Mouse (Mus musculus) embryonic facial prominence, embryonic 12.5 days (tissue): ENCODE results near the gene Emp1. TPM values are rescaled to one million over a fixed set of nuclear protein-coding genes. Genes with fewer than 3 reads are reported as not detected.

Experiments
- ATAC-seq: fragments of 200-750 bp; cut with Nextera tagmentation; 2 replicates; pipeline ENCODE4 v1.8.0; 2017; ENCODE audit not compliant: insufficient number of reproducible peaks, insufficient read depth, low FRiP score, low TSS enrichment
- H3K27ac ChIP-seq: fragments of 300-500 bp; sonication (generic); 2 replicates; pipeline ENCODE4 v1.5.1; 2016; ENCODE audit warnings: mild to moderate bottlenecking
- H3K27me3 ChIP-seq: fragments of 300-500 bp; sonication (generic); 2 replicates; pipeline ENCODE4 v1.6.1; 2016; ENCODE audit warnings: mild to moderate bottlenecking, moderate library complexity
- H3K36me3 ChIP-seq: fragments of 300-500 bp; sonication (generic); 2 replicates; pipeline ENCODE4 v1.6.1; 2016; ENCODE audit warnings: mild to moderate bottlenecking
- H3K4me1 ChIP-seq: fragments of 300-500 bp; sonication (generic); 2 replicates; pipeline ENCODE4 v1.6.1; 2016
- H3K4me2 ChIP-seq: fragments of 300-500 bp; sonication (generic); replicated peaks from 2 replicates; pipeline ENCODE4 v1.6.1; 2016; ENCODE audit warnings: mild to moderate bottlenecking, moderate library complexity
- H3K4me3 ChIP-seq: fragments of 300-500 bp; sonication (generic); 2 replicates; pipeline ENCODE4 v1.5.1; 2016; ENCODE audit warnings: mild to moderate bottlenecking
- H3K9ac ChIP-seq: fragments of 300-500 bp; sonication (generic); 2 replicates; pipeline ENCODE4 v1.6.1; 2016; ENCODE audit warnings: mild to moderate bottlenecking, moderate library complexity
- H3K9me3 ChIP-seq: fragments of 300-500 bp; sonication (generic); 2 replicates; pipeline ENCODE4 v1.6.1; 2016; ENCODE audit warnings: mild to moderate bottlenecking, moderate library complexity
- WGBS: fragments of 180-500 bp; shearing (Covaris S2); methylation state at CpG from one replicate; pipeline ENCODE4 v1.1.7; 2016; 5-methylcytosine and 5-hydroxymethylcytosine counted together
- polyA plus RNA-seq: library from polyadenylated mRNA; unstranded; fragments of >200 nt; fragmentation: Nextera tagmentation; extraction: Ambion mirVana; gene quantifications from 2 replicates; pipeline ENCODE4 v1.2.1, GENCODE M21; 2016

Emp1 gene
- polyA plus RNA-seq, 1 experiment from 2014 or later = 30.4 TPM

DNA sequence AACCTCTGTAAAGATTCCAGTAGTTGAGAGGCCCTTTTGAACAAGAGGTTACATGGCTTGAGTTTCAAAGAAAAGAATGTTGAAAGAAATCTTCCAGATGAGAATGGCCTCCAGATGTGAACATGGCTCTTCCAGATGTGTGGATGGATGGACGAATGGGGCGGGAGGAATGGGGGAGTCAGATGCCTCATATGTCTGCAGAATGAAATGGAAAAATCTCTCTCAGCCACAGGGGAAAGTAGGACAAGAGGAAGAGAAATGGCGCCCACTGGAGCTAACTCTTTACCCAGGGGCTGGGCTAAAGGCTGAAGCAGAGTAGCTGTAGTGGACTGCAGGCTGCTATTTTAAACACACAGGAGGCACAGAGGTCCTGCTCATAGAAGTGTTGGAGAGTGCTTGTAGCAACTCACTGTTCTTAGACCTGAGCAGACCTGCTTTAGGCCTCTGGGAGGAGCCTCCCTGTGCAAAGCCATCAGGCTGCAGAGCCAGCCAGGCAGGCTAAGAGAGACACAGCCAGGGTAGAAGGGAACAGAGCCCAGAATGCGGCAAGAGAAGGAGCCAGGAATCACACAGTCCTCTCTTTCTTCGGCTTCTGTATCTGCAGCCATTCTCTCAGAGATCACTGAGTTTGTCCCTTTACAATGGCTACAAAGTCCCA, 28.2 kb upstream of the Emp1 start:
- H3K4me3 ChIP-seq = no peak overlapping the region
- no peaks in the 10 kb centered on the region for H3K36me3 ChIP-seq
- H3K9me3 ChIP-seq = no peaks in the 10 kb centered on the region
- 46% methylated on average over 5 of the region's 5 CpGs for WGBS
- peak; percentile 62 for ATAC-seq
- H3K4me1 ChIP-seq = peaks cover 27% of the 10 kb centered on the region
- H3K27me3 ChIP-seq = no peaks in the 10 kb centered on the region
- no peak overlapping the region for H3K4me2 ChIP-seq
- H3K9ac ChIP-seq = no peak overlapping the region
- H3K27ac ChIP-seq = peak overlapping the region; percentile 81

DNA sequence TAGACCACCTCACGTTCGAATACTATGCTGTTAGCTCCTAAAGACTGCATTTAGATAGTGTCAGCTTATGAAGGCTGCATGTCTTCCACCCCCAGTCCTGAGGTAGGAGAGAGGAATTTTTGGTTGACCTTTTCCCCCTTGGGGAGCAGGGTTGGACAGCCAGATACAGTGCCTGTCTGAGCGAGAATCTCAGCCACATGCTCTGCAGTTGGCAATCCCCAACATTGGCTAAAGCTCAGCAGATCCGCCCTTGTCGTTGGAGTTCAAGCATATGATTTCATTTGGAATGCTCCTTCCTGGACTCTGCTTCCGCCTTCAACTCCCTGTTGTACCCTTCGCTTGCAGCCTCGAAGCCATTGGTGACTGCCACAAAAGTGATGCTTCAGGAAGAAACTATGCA, 26.0 kb upstream of the Emp1 start:
- no peak overlapping the region for H3K4me2 ChIP-seq
- H3K9me3 ChIP-seq = no peaks in the 10 kb centered on the region
- H3K27ac ChIP-seq = no peak overlapping the region
- no peak overlapping the region for H3K9ac ChIP-seq
- 86% methylated on average over 8 of the region's 8 CpGs for WGBS
- H3K4me3 ChIP-seq = no peak overlapping the region
- H3K27me3 ChIP-seq = no peaks in the 10 kb centered on the region
- no peaks in the 10 kb centered on the region for H3K36me3 ChIP-seq
- no peak for ATAC-seq
- H3K4me1 ChIP-seq = peaks cover 34% of the 10 kb centered on the region

DNA sequence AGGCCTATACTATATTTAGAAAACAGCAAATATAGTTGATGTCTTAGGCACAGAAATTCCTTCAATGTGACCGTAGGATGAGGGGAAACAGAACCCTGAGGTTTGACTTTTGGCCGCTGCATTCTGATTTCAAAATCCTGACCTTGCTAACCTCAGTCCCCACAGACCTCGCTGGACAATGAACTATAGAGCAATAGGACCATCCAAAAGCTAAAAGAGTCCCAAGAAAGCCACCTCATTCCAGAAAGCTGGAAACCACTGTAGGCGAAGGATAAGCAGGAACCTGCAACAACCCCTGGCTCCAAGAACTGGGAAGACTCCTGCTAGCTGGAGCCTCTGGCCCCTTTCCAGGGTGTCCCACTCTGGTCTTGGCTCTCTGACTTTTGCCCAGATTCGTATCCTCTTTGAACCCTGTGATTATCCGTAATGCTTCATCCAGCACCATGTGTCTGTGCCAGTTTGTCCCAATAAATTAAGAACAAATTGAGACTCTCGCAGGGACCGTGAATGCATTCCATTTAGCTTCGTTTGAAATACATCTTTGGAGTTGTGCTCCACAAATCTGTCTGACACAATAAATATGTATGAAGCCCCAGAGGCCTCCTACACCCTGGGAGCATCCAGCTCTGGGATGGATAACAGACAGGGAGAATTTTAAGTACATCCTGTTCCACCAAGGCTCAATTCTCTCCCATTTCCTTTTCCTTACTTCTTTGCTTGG, 21.8 kb upstream of the Emp1 start:
- no peak overlapping the region for H3K9ac ChIP-seq
- H3K4me2 ChIP-seq = no peak overlapping the region
- no peak for ATAC-seq
- H3K27me3 ChIP-seq = no peaks in the 10 kb centered on the region
- H3K4me1 ChIP-seq = peaks cover 8% of the 10 kb centered on the region; the same call in 1 of the 2 replicates
- H3K4me3 ChIP-seq = no peak overlapping the region
- whole genome bisulfite sequencing = 62% methylated on average over 9 of the region's 9 CpGs
- peak overlapping the region; percentile 50; the same call in 1 of the 2 replicates for H3K27ac ChIP-seq
- no peaks in the 10 kb centered on the region for H3K9me3 ChIP-seq
- H3K36me3 ChIP-seq = no peaks in the 10 kb centered on the region

DNA sequence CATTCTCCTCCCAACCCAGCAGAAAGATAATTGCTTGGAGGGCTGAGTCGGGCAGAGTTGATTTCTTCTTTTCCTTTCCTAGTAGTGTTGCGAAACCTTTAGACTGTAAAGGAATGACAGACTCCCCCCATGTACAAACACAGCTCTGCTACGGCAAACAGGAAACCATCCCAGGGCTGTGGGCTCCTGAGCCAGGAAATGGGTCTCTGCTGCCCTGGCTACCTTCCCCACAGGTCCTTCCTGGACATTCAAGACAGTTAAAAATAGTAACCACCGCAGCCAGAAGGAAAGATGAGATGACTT, 21.3 kb upstream of the Emp1 start:
- no peak overlapping the region for H3K4me3 ChIP-seq
- H3K4me1 ChIP-seq = peaks cover 8% of the 10 kb centered on the region; the same call in 1 of the 2 replicates
- H3K4me2 ChIP-seq = no peak overlapping the region
- peak overlapping the region; percentile 50 for H3K27ac ChIP-seq
- no peaks in the 10 kb centered on the region for H3K27me3 ChIP-seq
- H3K36me3 ChIP-seq = no peaks in the 10 kb centered on the region
- H3K9ac ChIP-seq = no peak overlapping the region
- no peaks in the 10 kb centered on the region for H3K9me3 ChIP-seq
- ATAC-seq = no peak
- 45% methylated on average over 4 of the region's 4 CpGs for WGBS

DNA sequence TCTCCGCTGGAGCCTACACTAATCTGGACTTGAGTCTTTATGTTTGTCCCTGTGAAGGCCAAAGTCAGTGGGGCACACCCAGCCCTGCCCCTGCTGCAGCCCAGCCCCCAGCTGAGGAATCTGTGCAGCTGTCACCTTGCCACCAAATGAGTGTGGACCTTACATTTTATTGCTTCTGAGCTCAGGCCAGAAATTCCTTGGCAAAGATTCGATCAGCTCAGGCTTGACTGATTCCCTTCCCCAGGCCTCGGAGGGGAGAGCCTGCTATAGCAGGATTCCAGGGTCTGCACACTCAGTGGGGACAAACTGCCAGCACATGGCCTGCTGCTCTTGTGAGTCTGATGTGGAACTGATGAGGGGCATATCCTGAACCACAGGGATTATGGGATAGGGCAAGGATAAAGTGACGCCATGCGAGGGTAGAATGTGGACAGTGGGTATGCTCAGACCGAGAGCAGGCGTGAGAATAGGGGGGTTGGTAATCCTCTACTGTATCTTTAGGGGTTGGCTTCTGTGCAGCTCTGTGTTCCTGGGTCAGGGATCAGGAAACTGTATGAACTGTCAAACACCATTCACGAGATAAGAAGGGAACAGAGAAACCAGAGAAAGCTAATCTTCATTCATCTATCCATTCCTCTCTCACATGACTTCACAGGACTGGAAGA, 10.6 kb upstream of the Emp1 start:
- Histone ChIP-seq H3K27me3 (no peaks in the 10 kb centered on the region), H3K4me1 (peaks cover 5% of the 10 kb centered on the region; the same call in 1 of the 2 replicates), H3K9me3 (no peaks in the 10 kb centered on the region), H3K27ac (no peak overlapping the region), H3K4me2 (no peak overlapping the region), H3K36me3 (no peaks in the 10 kb centered on the region), H3K4me3 (no peak overlapping the region), H3K9ac (no peak overlapping the region)
- ATAC-seq = no peak
- WGBS = 74% methylated on average over 8 of the region's 8 CpGs

DNA sequence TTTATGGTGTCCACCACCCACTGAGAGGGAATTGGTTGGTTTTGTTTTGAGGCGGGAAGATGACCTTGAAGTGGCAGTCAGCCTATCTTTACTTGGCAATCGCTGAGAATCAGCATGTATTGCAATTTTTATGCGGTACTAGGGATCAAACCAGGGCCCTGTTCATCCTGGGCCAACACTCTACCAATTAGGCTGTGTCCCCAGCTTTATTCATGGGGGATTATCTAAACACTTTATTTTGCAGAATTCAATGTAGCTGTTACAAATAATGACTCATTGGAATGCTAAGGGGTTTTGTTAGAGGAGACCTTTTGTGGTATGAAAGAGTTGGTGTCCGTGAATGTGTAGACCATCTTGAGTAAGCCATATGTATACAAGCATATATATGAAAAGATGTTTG, 9.8 kb upstream of the Emp1 start:
- H3K27me3 ChIP-seq = no peaks in the 10 kb centered on the region
- no peak overlapping the region for H3K27ac ChIP-seq
- H3K9ac ChIP-seq = no peak overlapping the region
- ATAC-seq = no peak
- H3K9me3 ChIP-seq = no peaks in the 10 kb centered on the region
- H3K4me2 ChIP-seq = no peak overlapping the region
- H3K4me3 ChIP-seq = no peak overlapping the region
- peaks cover 5% of the 10 kb centered on the region; the same call in 1 of the 2 replicates for H3K4me1 ChIP-seq
- H3K36me3 ChIP-seq = no peaks in the 10 kb centered on the region
- WGBS = 86% methylated on average over 4 of the region's 4 CpGs

DNA sequence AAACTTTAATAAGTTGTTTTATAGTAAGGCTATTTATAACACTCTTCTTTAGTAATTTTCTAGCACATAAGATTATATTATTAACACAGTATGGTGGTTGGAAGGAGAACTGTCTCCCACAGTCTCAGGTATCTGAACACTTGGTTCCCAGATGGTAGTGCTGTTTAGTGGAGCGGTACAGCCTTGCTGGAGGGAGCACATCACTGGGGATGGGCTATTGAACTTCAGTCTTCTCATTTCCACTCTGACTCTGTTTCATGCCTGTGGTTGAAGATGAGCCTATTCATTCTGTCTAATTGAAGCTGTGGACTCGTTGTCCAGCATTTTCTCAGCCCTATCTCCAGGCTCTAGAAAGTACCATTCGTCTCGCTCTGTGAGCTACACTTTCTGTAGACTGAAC, 7.4 kb upstream of the Emp1 start:
- no peak overlapping the region for H3K4me2 ChIP-seq
- H3K27me3 ChIP-seq = no peaks in the 10 kb centered on the region
- no peak overlapping the region for H3K27ac ChIP-seq
- WGBS = 84% methylated on average over 4 of the region's 4 CpGs
- H3K9me3 ChIP-seq = no peaks in the 10 kb centered on the region
- H3K4me1 ChIP-seq = peaks cover 5% of the 10 kb centered on the region; the same call in 1 of the 2 replicates
- no peak overlapping the region for H3K9ac ChIP-seq
- no peak for ATAC-seq
- H3K4me3 ChIP-seq = no peak overlapping the region
- H3K36me3 ChIP-seq = no peaks in the 10 kb centered on the region

DNA sequence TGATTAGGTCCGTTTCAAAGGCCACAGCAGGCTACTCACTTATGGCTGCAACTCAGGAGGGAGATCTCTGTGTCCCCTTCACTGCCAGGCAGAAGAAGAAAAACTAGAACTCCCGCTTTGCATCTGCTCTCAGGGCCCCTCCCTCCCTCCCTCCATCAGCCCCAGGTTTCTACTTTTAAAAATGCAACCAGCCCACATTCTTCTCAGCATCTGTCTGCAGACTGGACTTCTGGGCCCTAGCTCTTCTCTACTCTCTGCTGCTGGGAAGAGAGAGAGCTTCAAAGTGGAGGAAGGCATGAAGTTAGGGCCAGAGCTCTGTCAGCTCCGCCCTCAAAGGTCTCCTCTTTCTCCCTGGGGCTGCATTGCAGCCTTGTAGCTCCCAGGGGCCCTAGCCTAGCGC, 2.0 kb upstream of the Emp1 start:
- Histone ChIP-seq H3K36me3 (no peaks in the 10 kb centered on the region), H3K9me3 (no peaks in the 10 kb centered on the region), H3K4me1 (peaks cover 26% of the 10 kb centered on the region), H3K4me3 (no peak overlapping the region), H3K27me3 (no peaks in the 10 kb centered on the region), H3K27ac (peak overlapping the region; percentile 41; the same call in 1 of the 2 replicates), H3K4me2 (no peak overlapping the region), H3K9ac (no peak overlapping the region)
- no peak for ATAC-seq
- 34% methylated on average over 4 of the region's 4 CpGs for WGBS

DNA sequence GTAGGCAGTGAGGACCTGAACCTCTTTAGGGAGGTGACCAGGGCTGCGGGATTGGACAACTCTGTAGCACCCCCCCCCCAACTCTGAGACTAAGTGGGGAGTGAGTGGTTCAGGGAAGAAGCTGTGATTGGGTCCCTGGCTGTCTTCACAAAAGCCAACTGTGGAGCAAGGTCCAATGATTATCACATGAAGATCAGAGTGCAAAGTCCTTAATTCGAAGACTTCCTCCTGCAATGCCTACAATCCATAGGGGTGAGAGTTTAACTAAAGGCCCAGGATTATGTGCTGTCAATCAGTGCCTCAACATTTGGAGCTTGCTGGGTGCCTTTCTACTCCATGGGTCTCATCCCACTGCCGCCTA, 267 bp upstream of the Emp1 start:
- Histone ChIP-seq H3K27me3 (no peaks in the 10 kb centered on the region), H3K9ac (no peak overlapping the region), H3K36me3 (no peaks in the 10 kb centered on the region), H3K9me3 (no peaks in the 10 kb centered on the region), H3K4me2 (peak overlapping the region; percentile 34; the same call in 1 of the 2 replicates), H3K4me3 (no peak overlapping the region), H3K27ac (peak overlapping the region; percentile 89), H3K4me1 (peaks cover 26% of the 10 kb centered on the region)
- WGBS = 71% methylated on average over 3 of the region's 3 CpGs
- no peak for ATAC-seq

DNA sequence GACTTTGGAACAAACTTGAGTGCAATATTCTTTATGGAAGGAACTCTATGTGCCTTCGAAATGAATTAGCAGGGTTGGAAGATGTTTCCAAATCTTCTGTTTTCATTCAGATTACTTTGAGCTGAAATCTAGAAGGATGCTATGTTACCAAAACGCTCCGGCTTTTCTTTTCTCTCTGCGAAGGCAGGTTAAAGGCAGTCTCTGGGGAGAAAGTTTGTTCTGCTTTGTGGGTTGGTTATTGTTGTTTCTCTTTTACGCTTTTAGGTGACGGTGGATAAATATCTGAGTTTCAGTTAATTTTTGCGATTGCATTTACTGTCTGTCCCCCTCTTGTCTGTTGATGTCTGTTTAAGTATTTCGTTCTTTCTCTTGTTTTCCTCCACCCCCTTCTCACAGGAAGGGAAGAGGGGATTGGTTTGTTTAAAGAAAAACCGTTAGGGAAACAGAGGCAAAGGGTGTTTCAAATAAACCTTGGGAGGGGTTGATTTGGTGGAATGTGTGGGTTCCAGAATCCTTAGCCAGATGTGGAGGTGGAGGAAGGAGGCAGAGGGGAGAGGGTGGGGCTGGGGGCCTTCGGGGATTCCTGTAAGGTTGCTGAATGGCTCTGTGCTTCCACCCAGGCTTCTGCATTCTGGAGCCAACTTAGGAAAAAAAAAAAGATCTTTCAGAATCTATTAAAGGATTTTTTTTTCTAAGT, 1.1 kb downstream of the Emp1 start:
- Histone ChIP-seq H3K27me3 (no peaks in the 10 kb centered on the region), H3K27ac (peak overlapping the region; percentile 89), H3K4me1 (peaks cover 26% of the 10 kb centered on the region), H3K9me3 (no peaks in the 10 kb centered on the region), H3K4me2 (peak overlapping the region; percentile 34), H3K4me3 (peak overlapping the region; percentile 27), H3K9ac (peak overlapping the region; percentile 45; the same call in 1 of the 2 replicates), H3K36me3 (no peaks in the 10 kb centered on the region)
- ATAC-seq = no peak
- WGBS = 54% methylated on average over 10 of the region's 10 CpGs

DNA sequence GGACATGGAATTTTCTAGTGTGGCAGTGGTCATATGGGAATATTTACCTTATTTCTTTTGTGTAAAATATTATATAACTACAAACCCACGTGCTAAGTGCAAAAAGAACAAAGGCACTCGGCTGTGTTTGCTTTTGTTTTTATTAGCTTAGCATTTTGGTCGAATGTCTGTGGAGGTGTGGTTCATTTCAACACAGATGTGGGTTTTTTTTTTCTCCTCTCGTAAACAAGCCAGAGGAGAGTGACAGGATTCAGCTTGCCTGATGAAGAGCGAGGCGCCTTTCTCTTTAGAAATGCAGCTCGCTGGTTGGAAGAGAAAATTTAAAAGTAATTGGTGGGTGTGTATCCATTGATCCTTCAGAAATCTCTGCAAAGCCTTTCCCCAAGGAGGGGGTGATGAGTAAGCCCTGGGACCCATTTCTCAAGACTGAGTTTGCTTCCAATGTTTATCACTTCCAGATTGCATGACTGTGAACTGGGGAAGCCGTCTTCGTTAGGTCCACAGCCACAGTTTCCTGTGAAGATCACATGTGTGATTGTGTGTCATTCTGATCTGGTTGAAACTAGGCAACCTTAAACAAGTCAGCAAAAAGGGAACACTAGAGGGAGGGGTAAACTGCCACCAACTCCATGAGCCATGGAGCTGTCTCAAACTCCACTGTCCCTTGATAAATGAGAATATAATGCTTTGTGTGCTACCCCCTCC, 1.8 kb downstream of the Emp1 start:
- no peaks in the 10 kb centered on the region for H3K36me3 ChIP-seq
- WGBS = 23% methylated on average over 9 of the region's 9 CpGs
- no peaks in the 10 kb centered on the region for H3K27me3 ChIP-seq
- H3K9ac ChIP-seq = no peak overlapping the region
- no peak for ATAC-seq
- peaks cover 30% of the 10 kb centered on the region for H3K4me1 ChIP-seq
- peak overlapping the region; percentile 77 for H3K27ac ChIP-seq
- peak overlapping the region; percentile 16; the same call in 1 of the 2 replicates for H3K4me3 ChIP-seq
- H3K9me3 ChIP-seq = no peaks in the 10 kb centered on the region
- H3K4me2 ChIP-seq = peak overlapping the region; percentile 34
